In genomic region chr8:8660307-8661098, GRCm38 (mm10) we compare ENCODE assay signal across 8 mouse cellular contexts. TPM values are rescaled to one million over a fixed set of nuclear protein-coding genes. Genes with fewer than 3 reads are reported as not detected.
A peak's percentile ranks its signal among the peaks of the same experiment; 100 is the strongest.
DNase-seq lines count a peak whose midpoint lies in the region; ATAC-seq and TF ChIP-seq lines count a peak whose summit lies in the region.

No protein-coding gene starts in this region.

- H3K27ac ChIP-seq in kidney, embryonic 14.5 days (ENCODE audit: low read depth, low read length) = peak overlapping the region; percentile 77
- H3K27ac ChIP-seq in embryonic facial prominence, embryonic 12.5 days = peak overlapping the region; percentile 93
- H3K27ac ChIP-seq in midbrain, embryonic 15.5 days = peak overlapping the region; percentile 88

- peak overlapping the region; percentile 82 for H3K4me3 ChIP-seq in kidney, embryonic 14.5 days (ENCODE audit: low read length)
- H3K4me3 ChIP-seq in E14TG2a.4 (replicated peaks; ENCODE audit: low read length) = peak overlapping the region; percentile 90
- H3K4me3 ChIP-seq in embryonic facial prominence, embryonic 12.5 days = peak overlapping the region; percentile 93
- H3K4me3 ChIP-seq in midbrain, embryonic 15.5 days = peak overlapping the region; percentile 68

- no peaks in the 10 kb centered on the region; the same call in 1 of the 2 replicates for H3K36me3 ChIP-seq in kidney, embryonic 14.5 days (ENCODE audit: control insufficient read depth, insufficient read depth, low read length)
- peaks cover 20% of the 10 kb centered on the region for H3K36me3 ChIP-seq in E14TG2a.4 (ENCODE audit: insufficient read depth, low read length)
- H3K36me3 ChIP-seq in embryonic facial prominence, embryonic 12.5 days = no peaks in the 10 kb centered on the region
- no peaks in the 10 kb centered on the region for H3K36me3 ChIP-seq in midbrain, embryonic 15.5 days (replicated peaks)

- WGBS in kidney, embryonic 14.5 days = under 1% methylated on average over 81 of the region's 88 CpGs
- under 1% methylated on average over 88 of the region's 88 CpGs for WGBS in embryonic facial prominence, embryonic 12.5 days
- WGBS in midbrain, embryonic 15.5 days = 0% methylated on average over 87 of the region's 88 CpGs

- TF ChIP-seq CTCF in E14TG2a.4 (conservative IDR thresholded peaks at IDR 0.05; ENCODE audit: low read length) = no peak

- H3K4me1 ChIP-seq in kidney, embryonic 14.5 days (ENCODE audit: control insufficient read depth, insufficient read depth, low read length) = 0 out of 2 replicates have a peak, but pooled peaks cover 3% of the 10 kb centered on the region
- H3K4me1 ChIP-seq in E14TG2a.4 (replicated peaks; ENCODE audit: low read depth, low read length) = peaks cover 60% of the 10 kb centered on the region
- H3K4me1 ChIP-seq in embryonic facial prominence, embryonic 12.5 days = peaks cover 10% of the 10 kb centered on the region; the same call in 1 of the 2 replicates
- peaks cover 36% of the 10 kb centered on the region for H3K4me1 ChIP-seq in midbrain, embryonic 15.5 days

- ATAC-seq in kidney, embryonic 14.5 days (ENCODE audit: low FRiP score, low TSS enrichment) = peak; percentile 11
- peak; percentile 54 for ATAC-seq in embryonic facial prominence, embryonic 12.5 days (ENCODE audit: insufficient number of reproducible peaks, insufficient read depth, low FRiP score, low TSS enrichment)
- ATAC-seq in midbrain, embryonic 15.5 days (replicated peaks) = peak; percentile 63

- peak overlapping the region; percentile 92 for H3K4me2 ChIP-seq in kidney, embryonic 14.5 days (replicated peaks; ENCODE audit: low read depth, low read length)
- peak overlapping the region; percentile 83 for H3K4me2 ChIP-seq in embryonic facial prominence, embryonic 12.5 days (replicated peaks)
- H3K4me2 ChIP-seq in midbrain, embryonic 15.5 days = peak overlapping the region; percentile 86

- H3K27me3 ChIP-seq in kidney, embryonic 14.5 days (ENCODE audit: control insufficient read depth, insufficient read depth, low read length) = 0 out of 2 replicates have a peak, but pooled peaks cover 4% of the 10 kb centered on the region
- H3K27me3 ChIP-seq in E14TG2a.4 (ENCODE audit: insufficient read depth, low read length) = peaks cover 17% of the 10 kb centered on the region
- H3K27me3 ChIP-seq in embryonic facial prominence, embryonic 12.5 days = no peaks in the 10 kb centered on the region
- no peaks in the 10 kb centered on the region for H3K27me3 ChIP-seq in midbrain, embryonic 15.5 days (replicated peaks)

- intact Hi-C loops in left cerebral cortex, postnatal 36 days (cut with DNase I) = loop anchor here (2.0 to 5.0 kb wide), 2 partner anchors 332 to 512 kb away; no protein-coding TSS in a partner anchor

- DNase-seq in kidney, postnatal 10 days = no peak
- DNase-seq in induced T-regulatory cell, adult 2 months (ENCODE audit: low read depth) = peak; percentile 18
- no peak for DNase-seq in embryo, embryonic 10 days (ENCODE audit: low spot score)
- DNase-seq in left cerebral cortex, postnatal 36 days (ENCODE audit: low spot score in 2 of 2) = no peak

- H3K9ac ChIP-seq in kidney, embryonic 14.5 days (ENCODE audit: low read depth, low read length) = peak overlapping the region; percentile 89
- H3K9ac ChIP-seq in embryonic facial prominence, embryonic 12.5 days = peak overlapping the region; percentile 97
- H3K9ac ChIP-seq in midbrain, embryonic 15.5 days = peak overlapping the region; percentile 72

- no peaks in the 10 kb centered on the region for H3K9me3 ChIP-seq in kidney, embryonic 14.5 days (ENCODE audit: control insufficient read depth, low read length)
- no peaks in the 10 kb centered on the region for H3K9me3 ChIP-seq in E14TG2a.4 (ENCODE audit: low read length)
- no peaks in the 10 kb centered on the region for H3K9me3 ChIP-seq in embryonic facial prominence, embryonic 12.5 days
- no peaks in the 10 kb centered on the region for H3K9me3 ChIP-seq in midbrain, embryonic 15.5 days

RNA-seq across cellular contexts. Expression of gene Efnb2, which starts 0.5 kb away (rescaled TPM):
- 26.3 and 34.1 TPM in 2 replicates for polyA plus RNA-seq in kidney, embryonic 14.5 days (2014; fragmentation: Nextera tagmentation; extraction: Ambion mirVana)
- polyA plus RNA-seq in embryonic facial prominence, embryonic 12.5 days (2016; fragmentation: Nextera tagmentation; extraction: Ambion mirVana) = 49.4 and 51.6 TPM in 2 replicates
- polyA plus RNA-seq in midbrain, embryonic 15.5 days (2015; fragmentation: Nextera tagmentation; extraction: Ambion mirVana) = 14.1 and 14.8 TPM in 2 replicates
- total RNA-seq in left cerebral cortex, postnatal 36 days (2021) = 10 to 100 TPM; 68.7 to 72.0 TPM

RNA-seq across cellular contexts. Expression of gene Arglu1, which starts 29.8 kb away (rescaled TPM):
- 150 and 183 TPM in 2 replicates for polyA plus RNA-seq in kidney, embryonic 14.5 days (2014; fragmentation: Nextera tagmentation; extraction: Ambion mirVana)
- 209 and 217 TPM in 2 replicates for polyA plus RNA-seq in embryonic facial prominence, embryonic 12.5 days (2016; fragmentation: Nextera tagmentation; extraction: Ambion mirVana)
- 158 and 183 TPM in 2 replicates for polyA plus RNA-seq in midbrain, embryonic 15.5 days (2015; fragmentation: Nextera tagmentation; extraction: Ambion mirVana)
- 100 to 1,000 TPM in 1 of 2 experiments, 10 to 100 TPM in 1; 74.8 to 112 TPM for total RNA-seq in left cerebral cortex, postnatal 36 days (2021)

Comparison
In these comparisons a context has a peak if more than half of its experiments do, and no peak if none do; other contexts are left out.
1. ATAC-seq: peak in every context shown above with its lines; median percentile 63 in midbrain, embryonic 15.5 days; 54 in embryonic facial prominence, embryonic 12.5 days; 11 in kidney, embryonic 14.5 days.